Mouse (Mus musculus) liver, postnatal 0 days (tissue): ENCODE data around the gene Irgc1.

Source experiments
- CTCF ChIP-seq: sonication (generic); IDR thresholded peaks from 2 replicates; pipeline ENCODE4 v1.5.1; 2016; ENCODE audit warnings: antibody characterized with exemption, low read depth
- EP300 ChIP-seq: IDR thresholded peaks from 2 replicates; pipeline ENCODE4 v1.6.1; 2016; ENCODE audit warnings: antibody characterized with exemption, low read depth, mild to moderate bottlenecking

GRCm38 (mm10) chr7:24423956-24424732 is 28.0 kb downstream of the Irgc1 start:
- TF ChIP-seq EP300 (no peak), CTCF (no peak)
